Mouse (Mus musculus) spleen, adult 2 months (tissue): ENCODE measurements at regions not wholly inside any gene's neighbourhood (a gene's known extent, or its start where the extent isn't known, plus 50 kb on each side); places are given as distances from the start of the nearest gene placed in this dataset.

Source experiments
- DNase-seq, 2 experiments: peaks; one replicate each; pipeline versions ENCODE4 v3.0.0 to v3.0.0-alpha.2; 2012 to 2021; ENCODE audit warnings: low spot score in 2 of 2, low read depth in 1 of 2
- H3K27ac ChIP-seq: fragments of 200-500 bp; 2 replicates; pipeline ENCODE4 v1.5.1; 2012; ENCODE audit warnings: low read length, inconsistent platforms; ENCODE audit not compliant: insufficient read depth
- H3K27me3 ChIP-seq: fragments of 200-500 bp; 2 replicates; pipeline ENCODE4 v1.6.1; 2012; ENCODE audit warnings: mild to moderate bottlenecking, moderate library complexity, low read length, inconsistent platforms; ENCODE audit not compliant: control insufficient read depth, insufficient read depth
- H3K36me3 ChIP-seq: fragments of 200-500 bp; 2 replicates; pipeline ENCODE4 v1.6.1; 2012; ENCODE audit warnings: mild to moderate bottlenecking, low read length, inconsistent platforms; ENCODE audit not compliant: control insufficient read depth, insufficient read depth
- H3K4me1 ChIP-seq: fragments of 200-500 bp; 2 replicates; pipeline ENCODE4 v1.6.1; 2011; ENCODE audit warnings: inconsistent platforms; ENCODE audit not compliant: control insufficient read depth, insufficient read depth, insufficient read length
- H3K4me3 ChIP-seq: fragments of 200-500 bp; 2 replicates; pipeline ENCODE4 v1.5.1; 2011; ENCODE audit warnings: mild to moderate bottlenecking, inconsistent platforms; ENCODE audit not compliant: insufficient read depth, insufficient read length; ENCODE audit errors: extremely low read depth
- CTCF ChIP-seq: fragments of 200-500 bp; IDR thresholded peaks from 2 replicates; pipeline ENCODE4 v1.5.1; 2011; ENCODE audit warnings: mild to moderate bottlenecking, inconsistent platforms; ENCODE audit not compliant: insufficient read depth, insufficient read length, insufficient replicate concordance; ENCODE audit errors: extremely low read depth
- POLR2A ChIP-seq: fragments of 200-500 bp; IDR thresholded peaks from 2 replicates; pipeline ENCODE4 v1.6.1; 2011; ENCODE audit warnings: low read depth, low read length, inconsistent platforms
- WGBS: fragments of 180-500 bp; shearing (Covaris S2); methylation state at CpG from one replicate; pipeline ENCODE4 v1.1.7; 2018; 5-methylcytosine and 5-hydroxymethylcytosine counted together

DNA sequence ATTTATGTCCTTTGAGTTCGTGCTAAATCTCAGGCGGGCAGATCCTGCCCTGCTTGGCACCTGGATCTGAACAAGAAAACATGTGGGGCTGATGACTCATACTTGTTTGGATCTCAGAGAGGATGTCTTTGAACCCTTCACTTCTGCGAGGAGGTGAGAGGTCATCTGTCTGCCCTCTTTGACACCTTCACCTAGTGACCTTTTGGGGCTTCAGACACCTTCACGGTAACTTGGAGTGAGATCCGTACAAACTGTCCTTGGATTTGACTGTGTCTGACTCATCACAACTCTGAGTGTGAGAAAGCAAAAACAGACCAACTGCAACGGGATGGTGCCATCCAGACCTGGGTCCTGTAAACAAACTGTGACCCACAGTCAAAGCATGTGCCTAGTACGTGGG, 243.6 kb upstream of the Klf4 start:
- no peak overlapping the region for H3K27ac ChIP-seq
- no peaks in the 10 kb centered on the region for H3K36me3 ChIP-seq
- TF ChIP-seq POLR2A = no peak
- TF ChIP-seq CTCF = no peak
- 69% methylated on average over 7 of the region's 7 CpGs for WGBS
- no peak overlapping the region for H3K4me3 ChIP-seq
- H3K27me3 ChIP-seq = no peaks in the 10 kb centered on the region
- DNase-seq = no peak
- H3K4me1 ChIP-seq = no peaks in the 10 kb centered on the region

DNA sequence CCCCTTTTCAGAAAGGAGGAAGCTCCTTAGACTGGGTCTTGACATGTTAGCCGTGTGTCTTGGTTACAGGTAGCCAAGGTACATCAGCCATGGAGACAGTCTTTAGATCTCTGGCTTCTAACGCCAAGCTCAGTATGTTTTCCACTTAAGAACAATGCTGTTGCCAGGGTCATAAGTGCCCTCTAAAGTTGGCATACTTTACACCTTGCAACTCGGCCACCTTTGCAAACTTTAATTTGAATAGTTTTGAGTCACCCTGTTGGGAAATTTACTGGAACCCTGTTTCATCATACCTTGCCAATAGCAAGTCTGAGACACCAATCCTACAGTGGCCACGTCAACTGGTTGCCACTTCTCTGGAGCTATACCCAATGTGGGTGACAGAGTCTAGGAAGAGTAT, 242.3 kb upstream of the Klf4 start:
- TF ChIP-seq CTCF = no peak
- TF ChIP-seq POLR2A = no peak
- 88% methylated on average over 4 of the region's 4 CpGs for WGBS
- H3K36me3 ChIP-seq = no peaks in the 10 kb centered on the region
- no peak for DNase-seq
- no peak overlapping the region for H3K4me3 ChIP-seq
- H3K27ac ChIP-seq = no peak overlapping the region
- no peaks in the 10 kb centered on the region for H3K4me1 ChIP-seq
- no peaks in the 10 kb centered on the region for H3K27me3 ChIP-seq

GRCm38 (mm10) chr4:55769656-55770055, 237.4 kb upstream of the Klf4 start:
- H3K36me3 ChIP-seq = no peaks in the 10 kb centered on the region
- no peak overlapping the region for H3K27ac ChIP-seq
- 93% methylated on average over 3 of the region's 3 CpGs for WGBS
- H3K4me1 ChIP-seq = no peaks in the 10 kb centered on the region
- H3K27me3 ChIP-seq = no peaks in the 10 kb centered on the region
- H3K4me3 ChIP-seq = no peak overlapping the region
- DNase-seq = no peak
- TF ChIP-seq CTCF = no peak
- TF ChIP-seq POLR2A = no peak

DNA sequence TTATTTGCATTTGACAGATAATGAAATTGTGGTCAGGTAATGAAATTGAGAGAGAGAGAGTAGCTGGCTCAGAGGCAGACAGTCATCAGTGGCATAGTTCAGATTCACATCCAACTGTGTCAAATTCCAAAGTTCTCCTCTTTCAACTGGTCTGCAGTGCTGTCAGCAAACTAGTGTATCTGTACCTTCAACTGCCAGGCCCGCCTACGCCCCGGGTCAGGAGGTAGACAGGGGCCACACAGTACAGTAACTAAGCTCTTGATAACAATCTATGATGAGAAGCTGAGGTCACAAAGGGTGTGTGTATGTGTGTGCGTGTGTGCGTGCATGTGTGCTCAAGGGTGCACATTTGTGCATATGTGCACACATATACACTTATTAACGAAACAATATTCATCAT, 236.1 kb upstream of the Klf4 start:
- Histone ChIP-seq H3K4me3 (no peak overlapping the region), H3K27ac (no peak overlapping the region), H3K4me1 (no peaks in the 10 kb centered on the region), H3K36me3 (no peaks in the 10 kb centered on the region), H3K27me3 (no peaks in the 10 kb centered on the region)
- no peak for DNase-seq
- WGBS = 94% methylated on average over 6 of the region's 6 CpGs
- TF ChIP-seq CTCF (no peak), POLR2A (no peak)

DNA sequence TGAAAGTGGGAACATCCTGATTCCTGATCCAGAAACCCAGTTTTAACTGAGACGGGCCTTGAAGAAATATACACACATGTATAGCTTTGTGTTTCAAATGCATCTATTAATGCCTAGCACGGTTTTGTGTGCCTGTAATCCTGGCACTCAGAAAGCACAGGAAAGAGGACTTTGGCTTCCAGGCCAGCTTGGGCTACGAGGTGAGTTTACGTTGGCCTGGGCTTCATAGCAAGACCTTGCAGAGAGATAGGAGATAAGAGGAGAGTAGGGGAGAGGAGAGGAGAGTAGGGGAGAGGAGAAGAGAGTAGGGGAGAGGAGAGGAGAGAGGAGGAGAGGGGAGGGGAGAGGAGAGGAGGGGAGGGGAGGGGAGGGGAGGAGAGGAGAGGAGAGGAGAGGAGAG, 234.9 kb upstream of the Klf4 start:
- Histone ChIP-seq H3K4me1 (no peaks in the 10 kb centered on the region), H3K27me3 (no peaks in the 10 kb centered on the region), H3K27ac (no peak overlapping the region), H3K36me3 (no peaks in the 10 kb centered on the region), H3K4me3 (no peak overlapping the region)
- TF ChIP-seq POLR2A = no peak
- TF ChIP-seq CTCF = no peak
- 93% methylated on average over 4 of the region's 4 CpGs for WGBS
- no peak for DNase-seq

- Histone ChIP-seq H3K27ac (no peak overlapping the region), H3K27me3 (no peaks in the 10 kb centered on the region), H3K4me3 (no peak overlapping the region), H3K4me1 (no peaks in the 10 kb centered on the region), H3K36me3 (no peaks in the 10 kb centered on the region)
- 94% methylated on average over 2 of the region's 2 CpGs for WGBS
- TF ChIP-seq CTCF (no peak), POLR2A (no peak)
- no peak for DNase-seq
Observed at GRCm38 (mm10) chr4:55765780-55766179, 233.5 kb upstream of the Klf4 start.

DNA sequence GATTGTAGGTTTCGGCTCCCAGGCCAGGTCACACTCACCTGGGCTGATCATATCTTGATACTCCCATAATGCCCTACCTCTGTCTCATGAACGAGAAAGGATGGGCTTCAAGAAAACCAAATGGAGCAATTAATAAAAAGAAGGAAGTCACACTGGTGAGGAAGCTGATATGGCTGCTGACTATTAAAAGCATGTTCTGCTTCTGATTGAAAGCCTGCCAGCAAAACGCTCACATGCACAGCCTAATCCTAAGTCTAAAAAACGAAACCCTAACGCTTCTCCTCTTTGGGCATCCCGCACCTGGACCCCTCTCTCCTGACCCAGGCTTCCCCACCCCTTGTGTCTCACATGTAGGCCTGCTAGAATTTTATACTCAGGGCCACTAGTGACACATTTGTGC, 230.8 kb upstream of the Klf4 start:
- TF ChIP-seq POLR2A (no peak), CTCF (no peak)
- no peaks in the 10 kb centered on the region for H3K4me1 ChIP-seq
- no peak overlapping the region for H3K27ac ChIP-seq
- H3K27me3 ChIP-seq = no peaks in the 10 kb centered on the region
- no peak for DNase-seq
- 28% methylated on average over 6 of the region's 6 CpGs for WGBS
- no peaks in the 10 kb centered on the region for H3K36me3 ChIP-seq
- no peak overlapping the region for H3K4me3 ChIP-seq

DNA sequence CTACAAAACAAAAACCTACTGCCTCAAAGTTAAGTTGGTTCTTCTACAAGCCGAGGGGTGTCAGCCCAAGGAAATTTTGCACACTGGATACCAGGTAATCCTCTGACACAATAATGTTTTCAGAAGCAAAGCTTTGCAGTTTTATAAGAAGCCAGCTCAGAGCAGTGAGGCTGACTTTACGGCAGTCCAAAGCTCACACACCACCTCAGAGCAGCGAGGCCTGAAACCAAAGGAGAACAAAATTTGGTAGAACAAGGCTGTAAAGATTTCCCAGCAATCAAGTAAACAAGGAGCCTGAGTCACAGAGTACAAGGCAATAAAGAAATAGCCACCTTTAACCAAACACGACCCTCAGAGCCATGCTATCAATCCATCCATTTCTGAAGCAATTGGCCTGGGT, 230.1 kb upstream of the Klf4 start:
- 82% methylated on average over 4 of the region's 4 CpGs for whole genome bisulfite sequencing
- H3K27ac ChIP-seq = no peak overlapping the region
- no peaks in the 10 kb centered on the region for H3K4me1 ChIP-seq
- no peaks in the 10 kb centered on the region for H3K27me3 ChIP-seq
- no peak for DNase-seq
- no peaks in the 10 kb centered on the region for H3K36me3 ChIP-seq
- TF ChIP-seq POLR2A (no peak), CTCF (no peak)
- H3K4me3 ChIP-seq = no peak overlapping the region
